ENCODE assay signal across 3 mouse cellular contexts in genomic region chr4:146463649-146464351, GRCm38 (mm10). TPM values are rescaled to one million over a fixed set of nuclear protein-coding genes. Genes with fewer than 3 reads are reported as not detected.
"Had no signal": no experiment of that assay in that cellular context is flagged by ENCODE, and none has a peak within 500 bp of the region (broad histone marks: within the 10 kb centered on the region; RNA-seq: fewer than 3 reads in every experiment).

No protein-coding gene starts in this region.

RNA-seq across cellular contexts. Expression of gene Zfp981, which starts 38.0 kb away (rescaled TPM):
- polyA plus RNA-seq: liver, postnatal 0 days; lung, embryonic 15.5 days; small intestine, adult 2 months had no signal
